Mouse (Mus musculus): ENCODE data around the gene Gpr45.

DNA sequence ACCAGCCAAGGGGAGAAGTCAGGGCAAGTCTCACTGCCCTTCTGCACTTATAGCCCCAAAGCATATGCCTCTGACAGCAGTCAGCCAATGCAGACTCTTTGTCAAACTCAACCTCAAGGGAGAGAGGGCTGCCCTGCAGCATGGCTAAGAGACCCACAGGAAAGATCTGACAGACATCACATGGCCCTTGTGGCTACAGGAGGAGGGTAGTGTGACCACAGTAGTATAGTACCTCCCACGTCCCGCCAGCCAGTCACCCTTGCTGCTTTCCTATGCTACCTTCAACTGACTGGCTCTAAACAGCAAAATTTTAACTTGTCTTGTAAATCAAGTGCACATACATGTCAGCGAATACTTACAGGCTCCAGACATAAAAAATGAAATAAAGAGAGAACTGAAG is 31.4 kb downstream of the Gpr45 start:
- no peak for TF ChIP-seq GATA1 (IDR thresholded peaks at IDR 0.05; ENCODE audit: low read length)
- no peak for TF ChIP-seq TAL1 (IDR thresholded peaks at IDR 0.05; ENCODE audit: low read length)

All from erythroblast, embryonic 14.5 days (primary cell).